Mouse (Mus musculus): ENCODE measurements around the gene Tesmin.

- TF ChIP-seq CTCF (IDR thresholded peaks at IDR 0.05; ENCODE audit: borderline replicate concordance, insufficient read depth, low read depth, low read length) (no peak), POLR2A (IDR thresholded peaks at IDR 0.05; ENCODE audit: borderline replicate concordance, insufficient read depth, low read length) (no peak)
Observed at GRCm38 (mm10) chr19:3447348-3447747, 58.7 kb downstream of the Tesmin start.
